8 mouse cellular contexts compared by ENCODE assay signal in genomic region chr10:79881981-79882380, GRCm38 (mm10). TPM values are rescaled to one million over a fixed set of nuclear protein-coding genes. Genes with fewer than 3 reads are reported as not detected.
DNase-seq lines count a peak whose midpoint lies in the region; ATAC-seq lines count a peak whose summit lies in the region.

No protein-coding gene starts in this region.

- intact Hi-C loops in left cerebral cortex, postnatal 4 days (cut with DNase I), result no loop called here

- WGBS in hindbrain, embryonic 11.5 days, result 7% methylated on average over 22 of the region's 22 CpGs

- no peak overlapping the region for H3K9ac ChIP-seq in hindbrain, embryonic 11.5 days (ENCODE audit: low read depth, low read length)

- ATAC-seq in hindbrain, embryonic 11.5 days (ENCODE audit: low FRiP score), result no peak

- peak overlapping the region; percentile 6; the same call in 1 of the 2 replicates for H3K4me3 ChIP-seq in hindbrain, embryonic 11.5 days (ENCODE audit: low read depth, low read length)

- H3K4me2 ChIP-seq in hindbrain, embryonic 11.5 days (replicated peaks; ENCODE audit: low read depth, low read length), result peak overlapping the region; percentile 11; the same call in 1 of the 2 replicates

- no peak overlapping the region for H3K27ac ChIP-seq in hindbrain, embryonic 11.5 days (ENCODE audit: low read depth, low read length)

- peak; percentile 52 to 56 for DNase-seq in adrenal gland, postnatal 36 days
- DNase-seq in adrenal gland, adult 18-20 months (ENCODE audit: low spot score in 2 of 2), result no peak
- DNase-seq in ZHBTc4 (ENCODE audit: low read depth, low spot score), result peak; percentile 65
- DNase-seq in hindbrain, embryonic 11.5 days (ENCODE audit: low spot score), result peak; percentile 34
- DNase-seq in lung, postnatal 10 days, result peak; percentile 66
- DNase-seq in natural killer cell, adult 2 months (ENCODE audit: low spot score in 2 of 2), result no peak
- no peak for DNase-seq in gastrocnemius, adult 18-20 months (ENCODE audit: low spot score)
- no peak for DNase-seq in left cerebral cortex, postnatal 4 days

- no peaks in the 10 kb centered on the region for H3K36me3 ChIP-seq in hindbrain, embryonic 11.5 days (ENCODE audit: control insufficient read depth, insufficient read depth, low read length)

- no peaks in the 10 kb centered on the region for H3K9me3 ChIP-seq in hindbrain, embryonic 11.5 days (ENCODE audit: control insufficient read depth, low read length)

- peaks cover 14% of the 10 kb centered on the region for H3K27me3 ChIP-seq in hindbrain, embryonic 11.5 days (ENCODE audit: control insufficient read depth, insufficient read depth, low read length)

- 0 out of 2 replicates have a peak, but pooled peaks cover 2% of the 10 kb centered on the region for H3K4me1 ChIP-seq in hindbrain, embryonic 11.5 days (replicated peaks; ENCODE audit: control insufficient read depth, insufficient read depth, low read length)

RNA-seq across cellular contexts. Expression of gene Elane, which starts 4.1 kb away (rescaled TPM):
- under 1 TPM; 0.30 to 0.33 TPM for total RNA-seq in adrenal gland, postnatal 36 days (2021)
- not detected for total RNA-seq in adrenal gland, adult 18-20 months (2021)
- polyA plus RNA-seq in hindbrain, embryonic 11.5 days (2014; fragmentation: Nextera tagmentation; extraction: Ambion mirVana), result 0.67 TPM in 1 of 2 replicates, not detected in the other
- not detected for total RNA-seq in gastrocnemius, adult 18-20 months (2021)
- total RNA-seq in left cerebral cortex, postnatal 4 days (2021), result not detected

RNA-seq across cellular contexts. Expression of gene Plppr3, which starts 7.5 kb away (rescaled TPM):
- total RNA-seq in adrenal gland, postnatal 36 days (2021), result under 1 TPM; 0.16 to 0.50 TPM
- total RNA-seq in adrenal gland, adult 18-20 months (2021), result 1 to 10 TPM; 1.4 to 2.8 TPM
- polyA plus RNA-seq in hindbrain, embryonic 11.5 days (2014; fragmentation: Nextera tagmentation; extraction: Ambion mirVana), result 129 and 150 TPM in 2 replicates
- under 1 TPM; 0.11 to 0.17 TPM for total RNA-seq in gastrocnemius, adult 18-20 months (2021)
- total RNA-seq in left cerebral cortex, postnatal 4 days (2021), result 100 to 1,000 TPM; 277 to 305 TPM

RNA-seq across cellular contexts. Expression of gene Prtn3, which starts 7.7 kb away (rescaled TPM):
- under 1 TPM; 0.50 to 0.56 TPM for total RNA-seq in adrenal gland, postnatal 36 days (2021)
- 1 to 10 TPM in 1 of 2 experiments, not detected in 1; 1.1 TPM for total RNA-seq in adrenal gland, adult 18-20 months (2021)
- polyA plus RNA-seq in hindbrain, embryonic 11.5 days (2014; fragmentation: Nextera tagmentation; extraction: Ambion mirVana), result 9.4 and 10.5 TPM in 2 replicates
- total RNA-seq in gastrocnemius, adult 18-20 months (2021), result not detected
- total RNA-seq in left cerebral cortex, postnatal 4 days (2021), result 1 to 10 TPM; 6.9 to 7.0 TPM

RNA-seq across cellular contexts. Expression of gene Cfd, which starts 8.7 kb away (rescaled TPM):
- total RNA-seq in adrenal gland, postnatal 36 days (2021), result 1,000 to 10,000 TPM; 1,484 to 1,596 TPM
- 1,000 to 10,000 TPM; 1,757 to 2,495 TPM for total RNA-seq in adrenal gland, adult 18-20 months (2021)
- polyA plus RNA-seq in hindbrain, embryonic 11.5 days (2014; fragmentation: Nextera tagmentation; extraction: Ambion mirVana), result not detected in 2 replicates
- 100 to 1,000 TPM in 1 of 2 experiments, 10 to 100 TPM in 1; 46.0 to 111 TPM for total RNA-seq in gastrocnemius, adult 18-20 months (2021)
- total RNA-seq in left cerebral cortex, postnatal 4 days (2021), result not detected

RNA-seq across cellular contexts. Expression of gene Med16, which starts 26.7 kb away (rescaled TPM):
- total RNA-seq in adrenal gland, postnatal 36 days (2021), result 10 to 100 TPM; 39.7 to 50.6 TPM
- total RNA-seq in adrenal gland, adult 18-20 months (2021), result 10 to 100 TPM; 32.7 to 40.7 TPM
- 33.7 and 41.8 TPM in 2 replicates for polyA plus RNA-seq in hindbrain, embryonic 11.5 days (2014; fragmentation: Nextera tagmentation; extraction: Ambion mirVana)
- 10 to 100 TPM; 31.2 to 32.8 TPM for total RNA-seq in gastrocnemius, adult 18-20 months (2021)
- 10 to 100 TPM; 56.4 to 59.6 TPM for total RNA-seq in left cerebral cortex, postnatal 4 days (2021)

Comparison
In these comparisons a context has a peak if more than half of its experiments do, and no peak if none do; other contexts are left out.
1. DNase-seq: peak in adrenal gland, postnatal 36 days (2 of 2), ZHBTc4 (single experiment), hindbrain, embryonic 11.5 days (single experiment) and lung, postnatal 10 days (single experiment); none in adrenal gland, adult 18-20 months (0 of 2), natural killer cell, adult 2 months (0 of 2), gastrocnemius, adult 18-20 months (single experiment) and left cerebral cortex, postnatal 4 days (single experiment).
2. RNA of gene Plppr3, which starts 7.5 kb away (total RNA-seq): 277 to 305 TPM in left cerebral cortex, postnatal 4 days; 1.4 to 2.8 TPM in adrenal gland, adult 18-20 months, 0.16 to 0.50 TPM in adrenal gland, postnatal 36 days and 0.11 to 0.17 TPM in gastrocnemius, adult 18-20 months; every median in the first group is over 10 times any median in the second.